Mouse (Mus musculus): ENCODE results near the gene Art3.

GRCm38 (mm10) chr5:92383747-92384146 is 52.1 kb downstream of the Art3 start:
- TF ChIP-seq CTCF (IDR thresholded peaks at IDR 0.05; ENCODE audit: low read depth) (no peak), EP300 (IDR thresholded peaks at IDR 0.05; ENCODE audit: low read depth) (no peak)

Measured in liver, embryonic 14.5 days (tissue).